Mouse (Mus musculus) hindbrain, postnatal 0 days (tissue): ENCODE measurements at regions not wholly inside any gene's neighbourhood (a gene's known extent, or its start where the extent isn't known, plus 50 kb on each side); places are given as distances from the start of the nearest gene placed in this dataset.

ENCODE experiments used
- ATAC-seq: fragments of 200-750 bp; cut with Nextera tagmentation; 2 replicates; pipeline ENCODE4 v1.8.0; 2017; ENCODE audit warnings: mild to moderate bottlenecking, moderate TSS enrichment, moderate library complexity
- DNase-seq: peaks from one replicate; pipeline ENCODE4 v3.0.0-alpha.2; 2015; ENCODE audit warnings: low spot score
- H3K27ac ChIP-seq: fragments of 300-500 bp; sonication (generic); 2 replicates; pipeline ENCODE4 v1.5.1; 2014; ENCODE audit warnings: mild to moderate bottlenecking
- H3K27me3 ChIP-seq: fragments of 300-500 bp; sonication (generic); 2 replicates; pipeline ENCODE4 v1.6.1; 2014; ENCODE audit warnings: low read length, mixed read lengths; ENCODE audit not compliant: insufficient read depth
- H3K36me3 ChIP-seq: fragments of 300-500 bp; sonication (generic); 2 replicates; pipeline ENCODE4 v1.6.1; 2014; ENCODE audit warnings: low read length, mixed read lengths; ENCODE audit not compliant: insufficient read depth
- H3K4me1 ChIP-seq: fragments of 300-500 bp; sonication (generic); 2 replicates; pipeline ENCODE4 v1.6.1; 2014; ENCODE audit warnings: antibody characterized with exemption, low read length, mixed read lengths; ENCODE audit not compliant: insufficient read depth
- H3K4me2 ChIP-seq: fragments of 300-500 bp; sonication (generic); 2 replicates; pipeline ENCODE4 v1.6.1; 2014; ENCODE audit warnings: low read depth, mild to moderate bottlenecking, low read length, moderate library complexity, mixed read lengths
- H3K4me3 ChIP-seq: fragments of 300-500 bp; sonication (generic); 2 replicates; pipeline ENCODE4 v1.5.1; 2014; ENCODE audit warnings: low read length
- H3K9ac ChIP-seq: fragments of 300-500 bp; sonication (generic); replicated peaks from 2 replicates; pipeline ENCODE4 v1.6.1; 2014; ENCODE audit warnings: mild to moderate bottlenecking, low read length, moderate library complexity, mixed read lengths
- H3K9me3 ChIP-seq: fragments of 300-500 bp; sonication (generic); 2 replicates; pipeline ENCODE4 v1.6.1; 2016; ENCODE audit warnings: low read length, mixed read lengths
- CTCF ChIP-seq: IDR thresholded peaks from 2 replicates; pipeline ENCODE4 v1.5.1; 2016; ENCODE audit warnings: antibody characterized with exemption, control low read depth, low read depth
- WGBS: fragments of 180-500 bp; shearing (Covaris S2); extraction: QIAGEN DNeasy Blood & Tissue Kit; methylation state at CpG from one replicate; pipeline ENCODE4 v1.1.7; 2014; 5-methylcytosine and 5-hydroxymethylcytosine counted together

GRCm38 (mm10) chr7:122886737-122887136 lies 78.7 kb upstream of the Rbbp6 start:
- Histone ChIP-seq H3K27me3 (no peaks in the 10 kb centered on the region), H3K27ac (no peak overlapping the region), H3K4me2 (no peak overlapping the region), H3K4me3 (no peak overlapping the region), H3K9ac (no peak overlapping the region), H3K4me1 (no peaks in the 10 kb centered on the region), H3K36me3 (no peaks in the 10 kb centered on the region), H3K9me3 (no peaks in the 10 kb centered on the region)
- no peak for DNase-seq
- no peak for ATAC-seq
- WGBS = 84% methylated on average over 3 of the region's 3 CpGs
- TF ChIP-seq CTCF = 0 out of 2 replicates have a peak, but pooled peaks have one; percentile 12

DNA sequence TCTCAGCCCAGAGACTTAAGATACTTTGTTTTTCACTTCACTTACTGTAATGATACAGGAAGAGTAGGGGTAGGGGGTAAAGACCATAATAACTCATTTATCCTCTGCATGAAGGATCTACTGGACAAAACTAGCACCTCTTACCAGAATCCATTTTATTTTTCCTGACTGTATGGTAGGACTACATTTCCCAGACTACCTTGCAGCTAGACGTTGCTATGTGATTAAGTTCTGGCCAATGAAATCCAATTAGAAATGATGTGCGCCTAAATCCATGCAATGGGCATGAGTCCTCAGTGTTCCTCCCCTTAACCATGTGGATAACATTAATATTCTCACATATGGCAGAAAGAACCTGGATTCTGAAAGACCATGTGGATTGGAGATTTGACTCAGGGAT lies 68.3 kb upstream of the Rbbp6 start:
- Histone ChIP-seq H3K27me3 (no peaks in the 10 kb centered on the region), H3K36me3 (no peaks in the 10 kb centered on the region), H3K9me3 (no peaks in the 10 kb centered on the region), H3K4me2 (no peak overlapping the region), H3K27ac (no peak overlapping the region), H3K9ac (no peak overlapping the region), H3K4me3 (no peak overlapping the region), H3K4me1 (no peaks in the 10 kb centered on the region)
- no peak for DNase-seq
- 80% methylated on average over 2 of the region's 2 CpGs for WGBS
- ATAC-seq = no peak
- TF ChIP-seq CTCF = no peak

GRCm38 (mm10) chr7:122906056-122906455 lies 59.4 kb upstream of the Rbbp6 start:
- Histone ChIP-seq H3K9ac (no peak overlapping the region), H3K4me2 (no peak overlapping the region), H3K27me3 (no peaks in the 10 kb centered on the region), H3K4me3 (no peak overlapping the region), H3K36me3 (no peaks in the 10 kb centered on the region), H3K9me3 (no peaks in the 10 kb centered on the region), H3K4me1 (no peaks in the 10 kb centered on the region), H3K27ac (no peak overlapping the region)
- WGBS = 83% methylated on average over 5 of the region's 5 CpGs
- no peak for DNase-seq
- TF ChIP-seq CTCF = no peak
- no peak for ATAC-seq

DNA sequence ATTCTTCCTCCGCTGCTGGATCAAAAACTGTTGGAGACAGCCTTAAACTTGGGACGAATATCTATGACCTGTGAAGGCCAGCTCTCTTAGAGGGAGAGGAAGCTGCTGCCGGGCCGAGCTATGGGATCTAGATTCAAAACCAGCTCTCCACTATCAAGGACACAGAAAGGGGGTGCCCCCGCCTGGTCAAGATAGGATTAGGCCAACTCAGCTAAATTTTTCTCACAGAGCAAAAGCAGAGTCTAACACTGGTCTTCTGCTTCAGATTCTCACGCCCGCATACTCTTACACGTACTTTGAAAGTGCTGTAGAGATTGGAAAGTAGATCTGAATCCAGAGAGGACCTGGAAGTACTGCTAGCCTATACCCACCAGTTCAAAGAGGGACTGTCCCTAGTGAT lies 56.2 kb upstream of the Rbbp6 start:
- 85% methylated on average over 8 of the region's 8 CpGs for WGBS
- no peaks in the 10 kb centered on the region for H3K9me3 ChIP-seq
- no peak for DNase-seq

More for the DNA sequence above, 56.2 kb upstream of the Rbbp6 start:
- no peaks in the 10 kb centered on the region for H3K36me3 ChIP-seq
- no peaks in the 10 kb centered on the region for H3K4me1 ChIP-seq
- no peak for TF ChIP-seq CTCF
- no peak overlapping the region for H3K9ac ChIP-seq
- H3K27me3 ChIP-seq = no peaks in the 10 kb centered on the region
- no peak overlapping the region for H3K4me3 ChIP-seq
- no peak overlapping the region for H3K27ac ChIP-seq
- ATAC-seq = no peak
- no peak overlapping the region for H3K4me2 ChIP-seq
